Mouse (Mus musculus): ENCODE results near the gene Foxk1.

DNA sequence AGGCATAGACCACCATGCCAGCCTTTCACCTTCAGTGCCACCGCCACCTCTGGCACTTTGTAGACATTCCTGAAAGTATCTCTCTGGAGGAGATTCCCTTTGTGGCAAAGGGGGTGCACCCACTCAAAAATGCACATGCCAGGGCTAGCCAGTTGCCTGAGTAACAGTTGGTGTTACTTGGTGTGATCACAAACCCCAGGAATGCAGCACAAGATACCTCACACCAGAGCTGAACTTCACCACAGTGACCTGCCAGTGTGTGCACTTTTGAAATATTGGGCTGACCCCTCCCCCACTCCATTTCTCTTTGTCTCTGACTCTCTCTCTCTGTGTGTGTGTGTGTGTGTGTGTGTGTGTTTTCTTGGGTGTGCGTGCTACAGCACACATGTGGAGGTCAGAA lies 25.2 kb downstream of the Foxk1 start:
- TF ChIP-seq CTCF (IDR thresholded peaks at IDR 0.05) (no peak), POLR2A (IDR thresholded peaks at IDR 0.05; ENCODE audit: insufficient read depth, low read depth, low read length) (no peak)

Measured in heart, adult 2 months (tissue).